Mouse (Mus musculus) intestine, embryonic 15.5 days (tissue): ENCODE results near the gene Pdcd1lg2. TPM values are rescaled to one million over a fixed set of nuclear protein-coding genes. Genes with fewer than 3 reads are reported as not detected.

Experiments used
- ATAC-seq: fragments of 200-750 bp; cut with Nextera tagmentation; 2 replicates; pipeline ENCODE4 v1.8.0; 2017; ENCODE audit warnings: moderate TSS enrichment, moderate library complexity
- H3K27ac ChIP-seq: fragments of 300-500 bp; sonication (generic); 2 replicates; pipeline ENCODE4 v1.5.1; 2015; ENCODE audit warnings: mild to moderate bottlenecking, inconsistent platforms
- H3K27me3 ChIP-seq: fragments of 300-500 bp; sonication (generic); replicated peaks from 2 replicates; pipeline ENCODE4 v1.6.1; 2015; ENCODE audit warnings: inconsistent platforms
- H3K36me3 ChIP-seq: fragments of 300-500 bp; sonication (generic); 2 replicates; pipeline ENCODE4 v1.6.1; 2015; ENCODE audit warnings: inconsistent platforms
- H3K4me1 ChIP-seq: fragments of 300-500 bp; sonication (generic); replicated peaks from 2 replicates; pipeline ENCODE4 v1.6.1; 2015; ENCODE audit warnings: inconsistent platforms
- H3K4me2 ChIP-seq: fragments of 300-500 bp; sonication (generic); replicated peaks from 2 replicates; pipeline ENCODE4 v1.6.1; 2015; ENCODE audit warnings: mild to moderate bottlenecking, inconsistent platforms
- H3K4me3 ChIP-seq: fragments of 300-500 bp; sonication (generic); replicated peaks from 2 replicates; pipeline ENCODE4 v1.5.1; 2015; ENCODE audit warnings: inconsistent platforms
- H3K9ac ChIP-seq: fragments of 300-500 bp; sonication (generic); 2 replicates; pipeline ENCODE4 v1.6.1; 2015; ENCODE audit warnings: inconsistent platforms
- H3K9me3 ChIP-seq: fragments of 300-500 bp; sonication (generic); 2 replicates; pipeline ENCODE4 v1.6.1; 2016; ENCODE audit warnings: inconsistent platforms
- WGBS: fragments of 180-500 bp; shearing (Covaris S2); methylation state at CpG from one replicate; pipeline ENCODE4 v1.1.7; 2015; 5-methylcytosine and 5-hydroxymethylcytosine counted together
- polyA plus RNA-seq: library from polyadenylated mRNA; unstranded; fragments of >200 nt; fragmentation: Nextera tagmentation; extraction: Ambion mirVana; gene quantifications from 2 replicates; pipeline ENCODE4 v1.2.1, GENCODE M21; 2015

Gene Pdcd1lg2
- polyA plus RNA-seq, 1 experiment from 2014 or later = not detected

GRCm38 (mm10) chr19:29430516-29430915 is 19.8 kb downstream of the Pdcd1lg2 start:
- Histone ChIP-seq H3K9ac (no peak overlapping the region), H3K4me2 (no peak overlapping the region), H3K4me3 (no peak overlapping the region), H3K27me3 (no peaks in the 10 kb centered on the region), H3K27ac (no peak overlapping the region), H3K4me1 (no peaks in the 10 kb centered on the region), H3K36me3 (no peaks in the 10 kb centered on the region), H3K9me3 (no peaks in the 10 kb centered on the region)
- no peak for ATAC-seq
- 85% methylated on average over 3 of the region's 3 CpGs for WGBS

- H3K9ac ChIP-seq = no peak overlapping the region
- H3K9me3 ChIP-seq = no peaks in the 10 kb centered on the region
- no peaks in the 10 kb centered on the region for H3K36me3 ChIP-seq
- WGBS = 52% methylated on average over 3 of the region's 3 CpGs
- H3K4me1 ChIP-seq = no peaks in the 10 kb centered on the region
- ATAC-seq = no peak
- H3K4me3 ChIP-seq = no peak overlapping the region
- H3K27ac ChIP-seq = no peak overlapping the region
- H3K4me2 ChIP-seq = no peak overlapping the region
- no peaks in the 10 kb centered on the region for H3K27me3 ChIP-seq
Observed at GRCm38 (mm10) chr19:29430953-29431352, 20.2 kb downstream of the Pdcd1lg2 start.

- Histone ChIP-seq H3K27me3 (no peaks in the 10 kb centered on the region), H3K9ac (no peak overlapping the region), H3K4me3 (no peak overlapping the region), H3K4me2 (no peak overlapping the region), H3K36me3 (no peaks in the 10 kb centered on the region), H3K27ac (no peak overlapping the region), H3K4me1 (no peaks in the 10 kb centered on the region), H3K9me3 (no peaks in the 10 kb centered on the region)
- 84% methylated on average over 18 of the region's 18 CpGs for WGBS
- no peak for ATAC-seq
Observed at GRCm38 (mm10) chr19:29436793-29437479, 26.2 kb downstream of the Pdcd1lg2 start.

GRCm38 (mm10) chr19:29437849-29438248 is 27.1 kb downstream of the Pdcd1lg2 start:
- Histone ChIP-seq H3K9ac (no peak overlapping the region), H3K36me3 (no peaks in the 10 kb centered on the region), H3K4me2 (no peak overlapping the region), H3K4me1 (no peaks in the 10 kb centered on the region), H3K4me3 (no peak overlapping the region), H3K27me3 (no peaks in the 10 kb centered on the region), H3K9me3 (no peaks in the 10 kb centered on the region), H3K27ac (no peak overlapping the region)
- no peak for ATAC-seq
- 91% methylated on average over 1 of the region's 1 CpGs for WGBS

- H3K27ac ChIP-seq = no peak overlapping the region
- no peak for ATAC-seq
- H3K4me3 ChIP-seq = no peak overlapping the region
- no peaks in the 10 kb centered on the region for H3K36me3 ChIP-seq
- H3K27me3 ChIP-seq = no peaks in the 10 kb centered on the region
- no peaks in the 10 kb centered on the region for H3K4me1 ChIP-seq
- WGBS = 78% methylated on average over 3 of the region's 3 CpGs
- H3K4me2 ChIP-seq = no peak overlapping the region
- no peak overlapping the region for H3K9ac ChIP-seq
- H3K9me3 ChIP-seq = no peaks in the 10 kb centered on the region
Observed at GRCm38 (mm10) chr19:29439242-29439641, 28.5 kb downstream of the Pdcd1lg2 start.

- H3K9me3 ChIP-seq = no peaks in the 10 kb centered on the region
- no peak for ATAC-seq
- no peaks in the 10 kb centered on the region for H3K36me3 ChIP-seq
- no peak overlapping the region for H3K27ac ChIP-seq
- H3K4me2 ChIP-seq = no peak overlapping the region
- no peaks in the 10 kb centered on the region for H3K27me3 ChIP-seq
- H3K4me3 ChIP-seq = no peak overlapping the region
- WGBS = 89% methylated on average over 2 of the region's 2 CpGs
- no peak overlapping the region for H3K9ac ChIP-seq
- H3K4me1 ChIP-seq = no peaks in the 10 kb centered on the region
Observed at GRCm38 (mm10) chr19:29442492-29442891, 31.8 kb downstream of the Pdcd1lg2 start.

- Histone ChIP-seq H3K4me1 (no peaks in the 10 kb centered on the region), H3K9ac (no peak overlapping the region), H3K9me3 (no peaks in the 10 kb centered on the region), H3K27me3 (no peaks in the 10 kb centered on the region), H3K4me2 (no peak overlapping the region), H3K36me3 (no peaks in the 10 kb centered on the region), H3K27ac (no peak overlapping the region), H3K4me3 (no peak overlapping the region)
- ATAC-seq = no peak
- WGBS = 93% methylated on average over 3 of the region's 3 CpGs
Observed at GRCm38 (mm10) chr19:29444364-29444763, 33.6 kb downstream of the Pdcd1lg2 start.

- Histone ChIP-seq H3K36me3 (no peaks in the 10 kb centered on the region), H3K4me2 (no peak overlapping the region), H3K9ac (no peak overlapping the region), H3K9me3 (no peaks in the 10 kb centered on the region), H3K4me3 (no peak overlapping the region), H3K27ac (no peak overlapping the region), H3K4me1 (no peaks in the 10 kb centered on the region), H3K27me3 (no peaks in the 10 kb centered on the region)
- WGBS = 86% methylated on average over 1 of the region's 1 CpGs
- ATAC-seq = no peak
Observed at GRCm38 (mm10) chr19:29448373-29448772, 37.7 kb downstream of the Pdcd1lg2 start.

GRCm38 (mm10) chr19:29450376-29450775 is 39.7 kb downstream of the Pdcd1lg2 start:
- Histone ChIP-seq H3K9ac (no peak overlapping the region), H3K27me3 (no peaks in the 10 kb centered on the region), H3K36me3 (no peaks in the 10 kb centered on the region), H3K27ac (no peak overlapping the region), H3K4me2 (no peak overlapping the region), H3K4me1 (no peaks in the 10 kb centered on the region), H3K4me3 (no peak overlapping the region), H3K9me3 (no peaks in the 10 kb centered on the region)
- ATAC-seq = no peak
- 83% methylated on average over 8 of the region's 8 CpGs for WGBS

- no peaks in the 10 kb centered on the region for H3K27me3 ChIP-seq
- H3K4me1 ChIP-seq = no peaks in the 10 kb centered on the region
- H3K9ac ChIP-seq = no peak overlapping the region
- ATAC-seq = no peak
- no peak overlapping the region for H3K4me3 ChIP-seq
- H3K4me2 ChIP-seq = no peak overlapping the region
- no peak overlapping the region for H3K27ac ChIP-seq
- 80% methylated on average over 10 of the region's 10 CpGs for WGBS
- H3K9me3 ChIP-seq = no peaks in the 10 kb centered on the region
- no peaks in the 10 kb centered on the region for H3K36me3 ChIP-seq
Observed at GRCm38 (mm10) chr19:29454141-29454601, 43.5 kb downstream of the Pdcd1lg2 start.

- no peak for ATAC-seq
- no peak overlapping the region for H3K4me3 ChIP-seq
- no peak overlapping the region for H3K27ac ChIP-seq
- no peak overlapping the region for H3K4me2 ChIP-seq
- no peaks in the 10 kb centered on the region for H3K36me3 ChIP-seq
- no peaks in the 10 kb centered on the region for H3K4me1 ChIP-seq
- no peaks in the 10 kb centered on the region for H3K27me3 ChIP-seq
- no peak overlapping the region for H3K9ac ChIP-seq
- H3K9me3 ChIP-seq = no peaks in the 10 kb centered on the region
- whole genome bisulfite sequencing = 78% methylated on average over 1 of the region's 1 CpGs
Observed at GRCm38 (mm10) chr19:29455156-29455555, 44.4 kb downstream of the Pdcd1lg2 start.

GRCm38 (mm10) chr19:29457982-29458381 is 47.3 kb downstream of the Pdcd1lg2 start:
- ATAC-seq = no peak
- no peak overlapping the region for H3K4me3 ChIP-seq
- no peak overlapping the region for H3K9ac ChIP-seq
- H3K4me2 ChIP-seq = no peak overlapping the region
- no peaks in the 10 kb centered on the region for H3K36me3 ChIP-seq
- no peaks in the 10 kb centered on the region for H3K27me3 ChIP-seq
- 94% methylated on average over 1 of the region's 1 CpGs for WGBS
- H3K4me1 ChIP-seq = no peaks in the 10 kb centered on the region
- H3K27ac ChIP-seq = no peak overlapping the region
- no peaks in the 10 kb centered on the region for H3K9me3 ChIP-seq

- H3K36me3 ChIP-seq = no peaks in the 10 kb centered on the region
- no peak overlapping the region for H3K4me3 ChIP-seq
- H3K4me1 ChIP-seq = 0 out of 2 replicates have a peak, but pooled peaks cover 5% of the 10 kb centered on the region
- ATAC-seq = no peak
- H3K9ac ChIP-seq = no peak overlapping the region
- H3K27me3 ChIP-seq = no peaks in the 10 kb centered on the region
- H3K9me3 ChIP-seq = no peaks in the 10 kb centered on the region
- 70% methylated on average over 4 of the region's 4 CpGs for WGBS
- H3K27ac ChIP-seq = no peak overlapping the region
- H3K4me2 ChIP-seq = no peak overlapping the region
Observed at GRCm38 (mm10) chr19:29462462-29462861, 51.7 kb downstream of the Pdcd1lg2 start.
